Mouse (Mus musculus) regulatory T cell (primary cell): ENCODE measurements at regions not wholly inside any gene's neighbourhood (a gene's known extent, or its start where the extent isn't known, plus 50 kb on each side); places are given as distances from the start of the nearest gene placed in this dataset.

Experiments
- in situ Hi-C: fragments of 300-600 bp; cut with MboI, MseI; formaldehyde crosslinking; loops from one replicate; pipeline ENCODE4 v1.15.1; 2025; ENCODE audit warnings: high pct_unique_total_duplicates

- in situ Hi-C loops = no loop called here
These were observed 506.2 kb upstream of the Rgma start for GRCm38 (mm10) chr7:72869068-72869467.

GRCm38 (mm10) chr7:72900816-72901215, 474.5 kb upstream of the Rgma start:
- in situ Hi-C loops = no loop called here

- in situ Hi-C loops = no loop called here
These were observed 469.4 kb upstream of the Rgma start for GRCm38 (mm10) chr7:72905891-72906290.

- in situ Hi-C loops = no loop called here
These were observed 468.8 kb upstream of the Rgma start for GRCm38 (mm10) chr7:72906536-72906935.

GRCm38 (mm10) chr7:72926772-72927380, 448.4 kb upstream of the Rgma start:
- in situ Hi-C loops = no loop called here

GRCm38 (mm10) chr7:72938842-72939241, 436.5 kb upstream of the Rgma start:
- in situ Hi-C loops = no loop called here

GRCm38 (mm10) chr7:72947531-72947930, 427.8 kb upstream of the Rgma start:
- in situ Hi-C loops = no loop called here

- in situ Hi-C loops = no loop called here
These were observed 427.3 kb upstream of the Rgma start for GRCm38 (mm10) chr7:72948026-72948425.

GRCm38 (mm10) chr7:72948666-72949065, 426.6 kb upstream of the Rgma start:
- in situ Hi-C loops = no loop called here

GRCm38 (mm10) chr7:72949886-72950285, 425.4 kb upstream of the Rgma start:
- in situ Hi-C loops = no loop called here

GRCm38 (mm10) chr7:72957674-72958073, 417.6 kb upstream of the Rgma start:
- in situ Hi-C loops = no loop called here

GRCm38 (mm10) chr7:72961321-72961720, 414.0 kb upstream of the Rgma start:
- in situ Hi-C loops = no loop called here

- in situ Hi-C loops = no loop called here
These were observed 412.5 kb upstream of the Rgma start for GRCm38 (mm10) chr7:72962815-72963214.

GRCm38 (mm10) chr7:72963908-72964307, 411.4 kb upstream of the Rgma start:
- in situ Hi-C loops = no loop called here

GRCm38 (mm10) chr7:72968193-72968592, 407.1 kb upstream of the Rgma start:
- in situ Hi-C loops = no loop called here

GRCm38 (mm10) chr7:72971506-72972267, 403.6 kb upstream of the Rgma start:
- in situ Hi-C loops = no loop called here

GRCm38 (mm10) chr7:72972397-72972796, 402.9 kb upstream of the Rgma start:
- in situ Hi-C loops = no loop called here

- in situ Hi-C loops = no loop called here
These were observed 401.5 kb upstream of the Rgma start for GRCm38 (mm10) chr7:72973771-72974170.

GRCm38 (mm10) chr7:72974384-72974783, 400.9 kb upstream of the Rgma start:
- in situ Hi-C loops = no loop called here

- in situ Hi-C loops = no loop called here
These were observed 384.5 kb upstream of the Rgma start for GRCm38 (mm10) chr7:72990559-72991429.

GRCm38 (mm10) chr7:72998374-72998773, 376.9 kb upstream of the Rgma start:
- in situ Hi-C loops = no loop called here

GRCm38 (mm10) chr7:73019151-73019550, 356.2 kb upstream of the Rgma start:
- in situ Hi-C loops = no loop called here
